Mouse (Mus musculus): ENCODE data around the gene Gas2l1. TPM values are rescaled to one million over a fixed set of nuclear protein-coding genes. Genes with fewer than 3 reads are reported as not detected.
A peak's percentile ranks its signal among the peaks of the same experiment; 100 is the strongest.

The Gas2l1 gene
- total RNA-seq, 4 experiments from 2014 or later: 2.4 to 3.8 (median 3.1) TPM

GRCm38 (mm10) chr11:5042645-5043381 is 22.3 kb downstream of the Gas2l1 start:
- DNase-seq (ENCODE audit: low spot score in 2 of 2): no peak

GRCm38 (mm10) chr11:5041144-5041780 is 23.9 kb downstream of the Gas2l1 start:
- DNase-seq (ENCODE audit: low spot score in 2 of 2): no peak

- DNase-seq (ENCODE audit: low spot score in 2 of 2): no peak
These were observed 24.5 kb downstream of the Gas2l1 start for GRCm38 (mm10) chr11:5040585-5040984.

- peak in 1 of 2 experiments; percentile 53 for DNase-seq (ENCODE audit: low spot score in 2 of 2)
These were observed 27.8 kb downstream of the Gas2l1 start for GRCm38 (mm10) chr11:5037146-5037854.

- no peak for DNase-seq (ENCODE audit: low spot score in 2 of 2)
These were observed 29.7 kb downstream of the Gas2l1 start for GRCm38 (mm10) chr11:5035421-5035820.

- DNase-seq (ENCODE audit: low spot score in 2 of 2): peak; percentile 45 to 64
These were observed 32.0 kb downstream of the Gas2l1 start for GRCm38 (mm10) chr11:5033136-5033535.

- no peak for DNase-seq (ENCODE audit: low spot score in 2 of 2)
These were observed 32.4 kb downstream of the Gas2l1 start for GRCm38 (mm10) chr11:5032706-5033105.

GRCm38 (mm10) chr11:5028228-5028627 is 36.9 kb downstream of the Gas2l1 start:
- DNase-seq (ENCODE audit: low spot score in 2 of 2): no peak

- no peak for DNase-seq (ENCODE audit: low spot score in 2 of 2)
These were observed 40.0 kb downstream of the Gas2l1 start for GRCm38 (mm10) chr11:5025108-5025507.

- DNase-seq (ENCODE audit: low spot score in 2 of 2): no peak
These were observed 47.6 kb downstream of the Gas2l1 start for GRCm38 (mm10) chr11:5017506-5017905.

GRCm38 (mm10) chr11:5016286-5016685 is 48.8 kb downstream of the Gas2l1 start:
- DNase-seq (ENCODE audit: low spot score in 2 of 2): no peak

GRCm38 (mm10) chr11:5015720-5016119 is 49.4 kb downstream of the Gas2l1 start:
- DNase-seq (ENCODE audit: low spot score in 2 of 2): peak; percentile 69 to 79

GRCm38 (mm10) chr11:5012213-5012715 is 52.9 kb downstream of the Gas2l1 start:
- no peak for DNase-seq (ENCODE audit: low spot score in 2 of 2)

GRCm38 (mm10) chr11:5011480-5011879 is 53.6 kb downstream of the Gas2l1 start:
- DNase-seq (ENCODE audit: low spot score in 2 of 2): no peak

- no peak for DNase-seq (ENCODE audit: low spot score in 2 of 2)
These were observed 54.9 kb downstream of the Gas2l1 start for GRCm38 (mm10) chr11:5010205-5010604.

- DNase-seq (ENCODE audit: low spot score in 2 of 2): no peak
These were observed 55.6 kb downstream of the Gas2l1 start for GRCm38 (mm10) chr11:5009354-5010074.

- no peak for DNase-seq (ENCODE audit: low spot score in 2 of 2)
These were observed 56.3 kb downstream of the Gas2l1 start for GRCm38 (mm10) chr11:5008867-5009266.

GRCm38 (mm10) chr11:5007186-5007585 is 57.9 kb downstream of the Gas2l1 start:
- DNase-seq (ENCODE audit: low spot score in 2 of 2): no peak

GRCm38 (mm10) chr11:5005528-5005927 is 59.6 kb downstream of the Gas2l1 start:
- DNase-seq (ENCODE audit: low spot score in 2 of 2): no peak

Measured in gastrocnemius, adult 8-10 months (tissue).